Mouse (Mus musculus) liver, postnatal 0 days (tissue): Measurements from ENCODE around the gene Aamp.

Source experiments
- CTCF ChIP-seq: sonication (generic); IDR thresholded peaks from 2 replicates; pipeline ENCODE4 v1.5.1; 2016; ENCODE audit warnings: antibody characterized with exemption, low read depth
- EP300 ChIP-seq: IDR thresholded peaks from 2 replicates; pipeline ENCODE4 v1.6.1; 2016; ENCODE audit warnings: antibody characterized with exemption, low read depth, mild to moderate bottlenecking

GRCm38 (mm10) chr1:74256782-74257181, 27.8 kb downstream of the Aamp start:
- TF ChIP-seq CTCF (peak; percentile 8; the same call in 1 of the 2 replicates), EP300 (no peak)
